Mouse (Mus musculus) C2C12 (cell line): ENCODE results near the gene Bckdha. TPM values are rescaled to one million over a fixed set of nuclear protein-coding genes. Genes with fewer than 3 reads are reported as not detected.

Source experiments
- H3K27me3 ChIP-seq: one replicate; pipeline ENCODE4 v1.6.1; 2011; ENCODE audit not compliant: control insufficient read depth, insufficient read depth, insufficient read length
- H3K36me3 ChIP-seq: one replicate; pipeline ENCODE4 v1.6.1; 2011; ENCODE audit not compliant: control insufficient read depth, insufficient read depth
- H3K4me3 ChIP-seq: one replicate; pipeline ENCODE4 v1.5.1; 2011; ENCODE audit warnings: mild to moderate bottlenecking, control low read depth; ENCODE audit not compliant: poor library complexity, insufficient read depth, severe bottlenecking
- H3K79me2 ChIP-seq: one replicate; pipeline ENCODE4 v1.6.1; 2011; ENCODE audit not compliant: control insufficient read depth, insufficient read depth
- H3K79me3 ChIP-seq: one replicate; pipeline ENCODE4 v1.6.1; 2011; ENCODE audit warnings: low read depth, control low read depth
- H3ac ChIP-seq: one replicate; pipeline ENCODE3; 2011; ENCODE audit warnings: low read depth; ENCODE audit not compliant: control insufficient read depth, insufficient read length
- CEBPB ChIP-seq: IDR thresholded peaks from one replicate; pipeline ENCODE4 v1.6.1; 2011; ENCODE audit warnings: low read depth, mild to moderate bottlenecking, control low read depth, moderate library complexity
- CTCF ChIP-seq: IDR thresholded peaks from one replicate; pipeline ENCODE4 v1.5.1; 2011; ENCODE audit not compliant: control insufficient read depth, insufficient read depth, insufficient read length
- FOSL1 ChIP-seq: IDR thresholded peaks from one replicate; pipeline ENCODE4 v1.8.0; 2011; ENCODE audit warnings: mild to moderate bottlenecking, low read length; ENCODE audit not compliant: poor library complexity, insufficient read depth, severe bottlenecking
- MAX ChIP-seq: IDR thresholded peaks from one replicate; pipeline ENCODE4 v1.6.1; 2011; ENCODE audit warnings: mild to moderate bottlenecking, control low read depth
- MYOD1 ChIP-seq: IDR thresholded peaks from one replicate; pipeline ENCODE4 v1.6.1; 2011; ENCODE audit warnings: low read depth; ENCODE audit not compliant: control insufficient read depth, insufficient read length
- MYOG ChIP-seq: IDR thresholded peaks from one replicate; pipeline ENCODE4 v1.6.1; 2011; ENCODE audit not compliant: control insufficient read depth, insufficient read length; ENCODE audit errors: extremely low read depth
- USF1 ChIP-seq: IDR thresholded peaks from one replicate; pipeline ENCODE4 v1.6.1; 2011; ENCODE audit warnings: low read depth, mild to moderate bottlenecking, control low read depth, moderate library complexity
- polyA plus RNA-seq: library from polyadenylated mRNA; unstranded; fragments of >200 nt; fragmentation: generic; extraction: Trizol; gene quantifications from one replicate; pipeline ENCODE4 v1.2.1, GENCODE M21; 2012; ENCODE audit warnings: missing spikeins

Gene Bckdha
- polyA plus RNA-seq, 1 experiment = 21.3 TPM

GRCm38 (mm10) chr7:25623857-25624370 lies 34.9 kb downstream of the Bckdha start:
- no peak for TF ChIP-seq CTCF
- no peak for TF ChIP-seq FOSL1
- no peak for TF ChIP-seq MYOG
- no peak for TF ChIP-seq MAX
- no peak for TF ChIP-seq MYOD1
- TF ChIP-seq CEBPB = no peak
- TF ChIP-seq USF1 = no peak
- no peak overlapping the region for H3K4me3 ChIP-seq
- H3ac ChIP-seq = no peak overlapping the region
- H3K27me3 ChIP-seq = no peaks in the 10 kb centered on the region
- no peaks in the 10 kb centered on the region for H3K79me2 ChIP-seq
- no peaks in the 10 kb centered on the region for H3K36me3 ChIP-seq
- no peaks in the 10 kb centered on the region for H3K79me3 ChIP-seq

DNA sequence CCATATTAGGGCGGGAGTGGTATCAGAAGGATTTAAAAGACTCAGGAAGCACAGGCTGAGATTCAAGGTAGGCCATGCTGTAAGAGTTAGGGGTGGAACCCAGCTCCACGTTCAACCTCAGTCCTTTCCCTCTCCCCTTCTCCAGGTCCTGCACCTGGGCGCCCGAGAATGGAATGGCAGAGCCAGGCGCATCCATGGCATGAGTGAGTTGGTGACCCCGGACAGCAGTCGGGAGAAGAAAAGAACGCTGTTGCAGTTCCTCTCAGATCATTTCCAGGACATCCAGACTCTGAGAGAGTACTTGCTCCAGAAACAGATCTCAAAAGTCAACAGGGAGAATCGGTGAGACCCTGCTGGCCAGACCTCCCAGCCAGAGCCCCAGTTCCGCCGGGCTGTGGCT lies 38.0 kb downstream of the Bckdha start:
- no peaks in the 10 kb centered on the region for H3K79me3 ChIP-seq
- TF ChIP-seq MYOG (no peak), USF1 (no peak), MYOD1 (no peak), MAX (no peak), CEBPB (no peak), CTCF (no peak), FOSL1 (no peak)
- no peaks in the 10 kb centered on the region for H3K36me3 ChIP-seq
- no peaks in the 10 kb centered on the region for H3K79me2 ChIP-seq
- H3K4me3 ChIP-seq = no peak overlapping the region
- peaks cover 4% of the 10 kb centered on the region for H3K27me3 ChIP-seq
- no peak overlapping the region for H3ac ChIP-seq

GRCm38 (mm10) chr7:25620101-25620500 lies 38.7 kb downstream of the Bckdha start:
- H3K4me3 ChIP-seq = no peak overlapping the region
- TF ChIP-seq CEBPB = no peak
- TF ChIP-seq FOSL1 = no peak
- no peak for TF ChIP-seq USF1
- no peak for TF ChIP-seq MYOD1
- no peak for TF ChIP-seq MYOG
- TF ChIP-seq MAX = no peak
- TF ChIP-seq CTCF = no peak
- H3K36me3 ChIP-seq = no peaks in the 10 kb centered on the region
- H3K79me3 ChIP-seq = no peaks in the 10 kb centered on the region
- peaks cover 9% of the 10 kb centered on the region for H3K27me3 ChIP-seq
- no peak overlapping the region for H3ac ChIP-seq
- no peaks in the 10 kb centered on the region for H3K79me2 ChIP-seq

- H3K36me3 ChIP-seq = no peaks in the 10 kb centered on the region
- peaks cover 12% of the 10 kb centered on the region for H3K27me3 ChIP-seq
- H3K79me2 ChIP-seq = no peaks in the 10 kb centered on the region
- H3K4me3 ChIP-seq = peak overlapping the region; percentile 45
- TF ChIP-seq MYOG (no peak), CTCF (no peak), CEBPB (no peak), MYOD1 (no peak), MAX (no peak), USF1 (no peak), FOSL1 (no peak)
- H3K79me3 ChIP-seq = no peaks in the 10 kb centered on the region
- peak overlapping the region; percentile 64 for H3ac ChIP-seq
These were observed 39.1 kb downstream of the Bckdha start for GRCm38 (mm10) chr7:25619722-25619991.

DNA sequence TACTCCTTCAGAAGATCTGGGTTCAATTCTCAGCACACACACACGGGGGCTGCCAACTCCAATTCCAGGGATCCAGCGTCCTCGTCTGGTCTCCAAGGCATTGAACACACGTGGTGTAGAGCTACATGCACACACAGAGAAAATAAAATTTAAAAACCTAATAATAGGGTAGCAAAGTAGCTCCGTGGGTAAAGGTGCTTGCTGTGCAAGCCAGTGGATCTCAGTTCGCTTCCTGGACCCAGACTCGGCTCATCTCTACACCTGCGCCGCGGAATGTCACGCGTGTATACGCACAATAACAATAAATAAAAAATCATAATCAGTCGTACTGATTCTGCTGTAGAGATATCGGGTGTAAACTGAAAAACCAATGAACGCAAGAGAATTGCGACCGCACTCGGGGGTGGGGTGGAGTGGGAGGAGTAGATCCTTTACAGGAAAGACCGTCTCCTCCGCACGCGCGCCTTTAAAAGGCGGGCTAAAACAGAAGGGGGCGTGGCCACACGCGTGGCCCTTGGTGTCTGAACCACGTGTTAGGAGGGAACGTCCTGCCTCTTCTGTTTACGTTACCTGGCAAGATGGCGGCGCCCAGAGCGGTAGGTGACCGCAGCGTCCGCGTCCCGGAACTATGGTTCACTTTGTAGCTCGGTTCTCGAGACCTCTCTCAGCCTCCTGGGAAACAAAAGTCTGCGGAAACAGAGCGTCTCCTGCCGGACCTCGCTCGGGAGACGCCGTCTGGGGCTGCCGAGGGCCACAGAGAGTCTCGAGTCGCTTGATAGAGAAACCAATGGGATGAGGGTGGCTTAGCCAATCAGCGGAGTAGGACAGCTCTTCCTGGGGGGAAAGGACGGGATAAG lies 39.7 kb downstream of the Bckdha start, which contains the start of gene Dmac2:
Gene Dmac2, plus strand, starts transcription at position 550 of the 857 bp plus-strand sequence.
- peak within 1 kb of the TSS; percentile 64 for H3ac ChIP-seq
- H3K79me2 ChIP-seq = no peaks in the 10 kb centered on the region
- H3K36me3 ChIP-seq = no peaks in the 10 kb centered on the region
- TF ChIP-seq MYOD1 = no peak
- peak; percentile 94 for TF ChIP-seq MAX
- no peak for TF ChIP-seq MYOG
- no peak for TF ChIP-seq CTCF
- peak; percentile 60 for TF ChIP-seq USF1
- TF ChIP-seq CEBPB = no peak
- no peak for TF ChIP-seq FOSL1
- peak within 1 kb of the TSS; percentile 45 for H3K4me3 ChIP-seq
- no peaks in the 10 kb centered on the region for H3K79me3 ChIP-seq
- peaks cover 13% of the 10 kb centered on the region for H3K27me3 ChIP-seq
